Mouse (Mus musculus): Measurements from ENCODE around the gene Krtap4-13. TPM values are rescaled to one million over a fixed set of nuclear protein-coding genes. Genes with fewer than 3 reads are reported as not detected.
"Not testable (repeated sequence)": the region's sequence is repeated elsewhere in the genome, so short reads cannot be mapped to it uniquely, and the experiment has no call there.

Gene Krtap4-13
- not detected in 2 replicates for polyA plus RNA-seq (2014; fragmentation: Nextera tagmentation; extraction: Ambion mirVana)

- DNase-seq (ENCODE audit: low spot score); H3K9me3 ChIP-seq (ENCODE audit: control insufficient read depth, low read length); H3K36me3 ChIP-seq (ENCODE audit: control insufficient read depth, insufficient read depth, low read length); H3K27ac ChIP-seq (ENCODE audit: low read depth, low read length); H3K27me3 ChIP-seq (replicated peaks; ENCODE audit: control insufficient read depth, insufficient read depth, low read length); H3K4me2 ChIP-seq; H3K9ac ChIP-seq (ENCODE audit: low read depth, low read length); H3K4me1 ChIP-seq (replicated peaks; ENCODE audit: control insufficient read depth, insufficient read depth, low read length); ATAC-seq (replicated peaks; ENCODE audit: low FRiP score); H3K4me3 ChIP-seq (ENCODE audit: low read depth, low read length): not testable (repeated sequence)
Measured at GRCm38 (mm10) chr11:99809792-99810191, at the start of gene Krtap4-13. Gene Krtap4-13 (minus strand): TSS chr11:99809892.

GRCm38 (mm10) chr11:99858761-99859160 is 49.1 kb upstream of the Krtap4-13 start:
- Histone ChIP-seq H3K27me3 (replicated peaks; ENCODE audit: control insufficient read depth, insufficient read depth, low read length) (no peaks in the 10 kb centered on the region), H3K4me2 (no peak overlapping the region), H3K9ac (ENCODE audit: low read depth, low read length) (no peak overlapping the region), H3K36me3 (ENCODE audit: control insufficient read depth, insufficient read depth, low read length) (no peaks in the 10 kb centered on the region), H3K27ac (ENCODE audit: low read depth, low read length) (no peak overlapping the region), H3K4me1 (replicated peaks; ENCODE audit: control insufficient read depth, insufficient read depth, low read length) (no peaks in the 10 kb centered on the region), H3K4me3 (ENCODE audit: low read depth, low read length) (no peak overlapping the region), H3K9me3 (ENCODE audit: control insufficient read depth, low read length) (no peaks in the 10 kb centered on the region)
- WGBS, result 79% methylated on average over 2 of the region's 2 CpGs
- ATAC-seq (replicated peaks; ENCODE audit: low FRiP score), result no peak
- no peak for DNase-seq (ENCODE audit: low spot score)

GRCm38 (mm10) chr11:99857617-99858016 is 47.9 kb upstream of the Krtap4-13 start, which contains the start of gene Gm11568:
Gene Gm11568 (plus strand): TSS chr11:99857917.
- no peak within 1 kb of the TSS for H3K9ac ChIP-seq (ENCODE audit: low read depth, low read length)
- H3K27me3 ChIP-seq (replicated peaks; ENCODE audit: control insufficient read depth, insufficient read depth, low read length), result no peaks in the 10 kb centered on the region
- ATAC-seq (replicated peaks; ENCODE audit: low FRiP score) (no peak), DNase-seq (ENCODE audit: low spot score) (no peak)
- H3K9me3 ChIP-seq (ENCODE audit: control insufficient read depth, low read length), result no peaks in the 10 kb centered on the region
- H3K4me2 ChIP-seq, result no peak within 1 kb of the TSS
- H3K4me1 ChIP-seq (replicated peaks; ENCODE audit: control insufficient read depth, insufficient read depth, low read length), result no peaks in the 10 kb centered on the region
- no peaks in the 10 kb centered on the region for H3K36me3 ChIP-seq (ENCODE audit: control insufficient read depth, insufficient read depth, low read length)
- H3K27ac ChIP-seq (ENCODE audit: low read depth, low read length), result no peak within 1 kb of the TSS
- WGBS, result 80% methylated on average over 2 of the region's 2 CpGs
- H3K4me3 ChIP-seq (ENCODE audit: low read depth, low read length), result no peak within 1 kb of the TSS

GRCm38 (mm10) chr11:99854121-99854520 is 44.4 kb upstream of the Krtap4-13 start:
- Histone ChIP-seq H3K9me3 (ENCODE audit: control insufficient read depth, low read length) (no peaks in the 10 kb centered on the region), H3K27me3 (replicated peaks; ENCODE audit: control insufficient read depth, insufficient read depth, low read length) (no peaks in the 10 kb centered on the region), H3K9ac (ENCODE audit: low read depth, low read length) (no peak overlapping the region), H3K27ac (ENCODE audit: low read depth, low read length) (no peak overlapping the region), H3K4me3 (ENCODE audit: low read depth, low read length) (no peak overlapping the region), H3K36me3 (ENCODE audit: control insufficient read depth, insufficient read depth, low read length) (no peaks in the 10 kb centered on the region), H3K4me2 (no peak overlapping the region), H3K4me1 (replicated peaks; ENCODE audit: control insufficient read depth, insufficient read depth, low read length) (no peaks in the 10 kb centered on the region)
- 53% methylated on average over 3 of the region's 3 CpGs for WGBS
- DNase-seq (ENCODE audit: low spot score), result no peak
- no peak for ATAC-seq (replicated peaks; ENCODE audit: low FRiP score)

- no peaks in the 10 kb centered on the region for H3K27me3 ChIP-seq (replicated peaks; ENCODE audit: control insufficient read depth, insufficient read depth, low read length)
- no peak within 1 kb of the TSS for H3K4me2 ChIP-seq
- H3K4me3 ChIP-seq (ENCODE audit: low read depth, low read length), result no peak within 1 kb of the TSS
- ATAC-seq (replicated peaks; ENCODE audit: low FRiP score), result no peak
- DNase-seq (ENCODE audit: low spot score), result no peak
- no peak within 1 kb of the TSS for H3K9ac ChIP-seq (ENCODE audit: low read depth, low read length)
- no peaks in the 10 kb centered on the region for H3K4me1 ChIP-seq (replicated peaks; ENCODE audit: control insufficient read depth, insufficient read depth, low read length)
- no peak within 1 kb of the TSS for H3K27ac ChIP-seq (ENCODE audit: low read depth, low read length)
- no peaks in the 10 kb centered on the region for H3K36me3 ChIP-seq (ENCODE audit: control insufficient read depth, insufficient read depth, low read length)
- no peaks in the 10 kb centered on the region for H3K9me3 ChIP-seq (ENCODE audit: control insufficient read depth, low read length)
Measured at GRCm38 (mm10) chr11:99851508-99851907, 41.8 kb upstream of the Krtap4-13 start, which contains the start of gene Krtap4-16. Gene Krtap4-16 (minus strand): TSS chr11:99851608.

GRCm38 (mm10) chr11:99846746-99847145 is 37.1 kb upstream of the Krtap4-13 start:
- Histone ChIP-seq H3K9me3 (ENCODE audit: control insufficient read depth, low read length) (no peaks in the 10 kb centered on the region), H3K9ac (ENCODE audit: low read depth, low read length) (no peak overlapping the region), H3K4me3 (ENCODE audit: low read depth, low read length) (no peak overlapping the region), H3K27ac (ENCODE audit: low read depth, low read length) (no peak overlapping the region), H3K27me3 (replicated peaks; ENCODE audit: control insufficient read depth, insufficient read depth, low read length) (no peaks in the 10 kb centered on the region), H3K36me3 (ENCODE audit: control insufficient read depth, insufficient read depth, low read length) (no peaks in the 10 kb centered on the region), H3K4me1 (replicated peaks; ENCODE audit: control insufficient read depth, insufficient read depth, low read length) (no peaks in the 10 kb centered on the region), H3K4me2 (no peak overlapping the region)
- 90% methylated on average over 2 of the region's 2 CpGs for WGBS
- ATAC-seq (replicated peaks; ENCODE audit: low FRiP score) (no peak), DNase-seq (ENCODE audit: low spot score) (no peak)

- no peaks in the 10 kb centered on the region for H3K27me3 ChIP-seq (replicated peaks; ENCODE audit: control insufficient read depth, insufficient read depth, low read length)
- no peak overlapping the region for H3K27ac ChIP-seq (ENCODE audit: low read depth, low read length)
- no peak overlapping the region for H3K4me2 ChIP-seq
- H3K9ac ChIP-seq (ENCODE audit: low read depth, low read length), result no peak overlapping the region
- H3K4me3 ChIP-seq (ENCODE audit: low read depth, low read length), result no peak overlapping the region
- no peaks in the 10 kb centered on the region for H3K9me3 ChIP-seq (ENCODE audit: control insufficient read depth, low read length)
- no peak for ATAC-seq (replicated peaks; ENCODE audit: low FRiP score)
- no peaks in the 10 kb centered on the region for H3K36me3 ChIP-seq (ENCODE audit: control insufficient read depth, insufficient read depth, low read length)
- WGBS, result 79% methylated on average over 1 of the region's 1 CpGs
- H3K4me1 ChIP-seq (replicated peaks; ENCODE audit: control insufficient read depth, insufficient read depth, low read length), result no peaks in the 10 kb centered on the region
- DNase-seq (ENCODE audit: low spot score), result no peak
Measured at GRCm38 (mm10) chr11:99842185-99842584, 32.5 kb upstream of the Krtap4-13 start.

GRCm38 (mm10) chr11:99837966-99838365 is 28.3 kb upstream of the Krtap4-13 start, which contains the start of gene 2300003K06Rik:
Gene 2300003K06Rik (minus strand): TSS chr11:99838066.
- 67% methylated on average over 1 of the region's 1 CpGs for WGBS
- no peak for ATAC-seq (replicated peaks; ENCODE audit: low FRiP score)
- Histone ChIP-seq H3K4me1 (replicated peaks; ENCODE audit: control insufficient read depth, insufficient read depth, low read length) (no peaks in the 10 kb centered on the region), H3K9me3 (ENCODE audit: control insufficient read depth, low read length) (no peaks in the 10 kb centered on the region), H3K4me2 (no peak within 1 kb of the TSS), H3K27ac (ENCODE audit: low read depth, low read length) (no peak within 1 kb of the TSS), H3K36me3 (ENCODE audit: control insufficient read depth, insufficient read depth, low read length) (no peaks in the 10 kb centered on the region), H3K27me3 (replicated peaks; ENCODE audit: control insufficient read depth, insufficient read depth, low read length) (no peaks in the 10 kb centered on the region), H3K4me3 (ENCODE audit: low read depth, low read length) (no peak within 1 kb of the TSS), H3K9ac (ENCODE audit: low read depth, low read length) (no peak within 1 kb of the TSS)
- no peak for DNase-seq (ENCODE audit: low spot score)

GRCm38 (mm10) chr11:99815566-99815965 is 5.9 kb upstream of the Krtap4-13 start, which contains the start of gene Gm11564:
Gene Gm11564 (minus strand): TSS chr11:99815666.
- DNase-seq (ENCODE audit: low spot score); H3K27ac ChIP-seq (ENCODE audit: low read depth, low read length); H3K4me2 ChIP-seq; H3K9ac ChIP-seq (ENCODE audit: low read depth, low read length); H3K4me3 ChIP-seq (ENCODE audit: low read depth, low read length); H3K4me1 ChIP-seq (replicated peaks; ENCODE audit: control insufficient read depth, insufficient read depth, low read length); H3K9me3 ChIP-seq (ENCODE audit: control insufficient read depth, low read length); H3K36me3 ChIP-seq (ENCODE audit: control insufficient read depth, insufficient read depth, low read length); ATAC-seq (replicated peaks; ENCODE audit: low FRiP score); H3K27me3 ChIP-seq (replicated peaks; ENCODE audit: control insufficient read depth, insufficient read depth, low read length): not testable (repeated sequence)
- 86% methylated on average over 2 of the region's 2 CpGs for WGBS
